Mouse (Mus musculus): Measurements from ENCODE around the gene Ppef2. TPM values are rescaled to one million over a fixed set of nuclear protein-coding genes. Genes with fewer than 3 reads are reported as not detected.
"Not testable (repeated sequence)": the region's sequence is repeated elsewhere in the genome, so short reads cannot be mapped to it uniquely, and the experiment has no call there.

The Ppef2 gene
- polyA plus RNA-seq, 1 experiment from 2014 or later, result 0.11 TPM

GRCm38 (mm10) chr5:92205184-92205583 is 50.9 kb downstream of the Ppef2 start:
- no peak overlapping the region for H3K4me3 ChIP-seq (replicated peaks; ENCODE audit: low read length)
- H3K9me3 ChIP-seq (ENCODE audit: control insufficient read depth, low read length), result no peaks in the 10 kb centered on the region
- no peak for ATAC-seq
- H3K4me2 ChIP-seq (ENCODE audit: low read length), result no peak overlapping the region
- H3K27ac ChIP-seq (ENCODE audit: low read length), result no peak overlapping the region
- no peaks in the 10 kb centered on the region for H3K27me3 ChIP-seq (replicated peaks; ENCODE audit: control insufficient read depth, insufficient read depth, low read length)
- 94% methylated on average over 7 of the region's 7 CpGs for WGBS
- peaks cover 19% of the 10 kb centered on the region for H3K36me3 ChIP-seq (ENCODE audit: control insufficient read depth, insufficient read depth)
- no peaks in the 10 kb centered on the region for H3K4me1 ChIP-seq (replicated peaks; ENCODE audit: control insufficient read depth, insufficient read depth, low read length)
- no peak overlapping the region for H3K9ac ChIP-seq (replicated peaks; ENCODE audit: low read depth, low read length)

GRCm38 (mm10) chr5:92204162-92205036 is 51.7 kb downstream of the Ppef2 start:
- H3K36me3 ChIP-seq (ENCODE audit: control insufficient read depth, insufficient read depth), result peaks cover 27% of the 10 kb centered on the region
- H3K27ac ChIP-seq (ENCODE audit: low read length), result no peak overlapping the region
- H3K27me3 ChIP-seq (replicated peaks; ENCODE audit: control insufficient read depth, insufficient read depth, low read length), result no peaks in the 10 kb centered on the region
- no peak overlapping the region for H3K4me2 ChIP-seq (ENCODE audit: low read length)
- H3K4me1 ChIP-seq (replicated peaks; ENCODE audit: control insufficient read depth, insufficient read depth, low read length), result no peaks in the 10 kb centered on the region
- H3K4me3 ChIP-seq (replicated peaks; ENCODE audit: low read length), result no peak overlapping the region
- no peak for ATAC-seq
- no peaks in the 10 kb centered on the region for H3K9me3 ChIP-seq (ENCODE audit: control insufficient read depth, low read length)
- 95% methylated on average over 6 of the region's 6 CpGs for WGBS
- H3K9ac ChIP-seq (replicated peaks; ENCODE audit: low read depth, low read length), result no peak overlapping the region

GRCm38 (mm10) chr5:92198266-92198665 is 57.8 kb downstream of the Ppef2 start:
- H3K27me3 ChIP-seq (replicated peaks; ENCODE audit: control insufficient read depth, insufficient read depth, low read length), result no peaks in the 10 kb centered on the region
- no peak for ATAC-seq
- peaks cover 31% of the 10 kb centered on the region for H3K36me3 ChIP-seq (ENCODE audit: control insufficient read depth, insufficient read depth)
- H3K27ac ChIP-seq (ENCODE audit: low read length), result no peak overlapping the region
- no peak overlapping the region for H3K4me2 ChIP-seq (ENCODE audit: low read length)
- H3K9ac ChIP-seq (replicated peaks; ENCODE audit: low read depth, low read length), result no peak overlapping the region
- H3K4me3 ChIP-seq (replicated peaks; ENCODE audit: low read length), result no peak overlapping the region
- no peaks in the 10 kb centered on the region for H3K9me3 ChIP-seq (ENCODE audit: control insufficient read depth, low read length)
- H3K4me1 ChIP-seq (replicated peaks; ENCODE audit: control insufficient read depth, insufficient read depth, low read length), result peaks cover 3% of the 10 kb centered on the region
- WGBS, result 83% methylated on average over 8 of the region's 8 CpGs

- Histone ChIP-seq H3K9ac (replicated peaks; ENCODE audit: low read depth, low read length) (no peak overlapping the region), H3K4me3 (replicated peaks; ENCODE audit: low read length) (no peak overlapping the region), H3K36me3 (ENCODE audit: control insufficient read depth, insufficient read depth) (peaks cover 39% of the 10 kb centered on the region), H3K27ac (ENCODE audit: low read length) (0 out of 2 replicates have a peak overlapping the region, but pooled peaks have one; percentile 23), H3K9me3 (ENCODE audit: control insufficient read depth, low read length) (no peaks in the 10 kb centered on the region), H3K4me2 (ENCODE audit: low read length) (no peak overlapping the region), H3K4me1 (replicated peaks; ENCODE audit: control insufficient read depth, insufficient read depth, low read length) (peaks cover 3% of the 10 kb centered on the region), H3K27me3 (replicated peaks; ENCODE audit: control insufficient read depth, insufficient read depth, low read length) (no peaks in the 10 kb centered on the region)
- ATAC-seq, result peak; percentile 66
- 75% methylated on average over 15 of the region's 15 CpGs for WGBS
Observed at GRCm38 (mm10) chr5:92196895-92197811, 58.9 kb downstream of the Ppef2 start.

GRCm38 (mm10) chr5:92195716-92196115 is 60.4 kb downstream of the Ppef2 start:
- H3K27ac ChIP-seq (ENCODE audit: low read length); H3K27me3 ChIP-seq (replicated peaks; ENCODE audit: control insufficient read depth, insufficient read depth, low read length); H3K4me3 ChIP-seq (replicated peaks; ENCODE audit: low read length); H3K4me2 ChIP-seq (ENCODE audit: low read length); H3K4me1 ChIP-seq (replicated peaks; ENCODE audit: control insufficient read depth, insufficient read depth, low read length); H3K9me3 ChIP-seq (ENCODE audit: control insufficient read depth, low read length); H3K9ac ChIP-seq (replicated peaks; ENCODE audit: low read depth, low read length): not testable (repeated sequence)
- ATAC-seq, result 0 out of 2 replicates have a peak, but pooled peaks have one; percentile 51
- H3K36me3 ChIP-seq (ENCODE audit: control insufficient read depth, insufficient read depth), result peaks cover 28% of the 10 kb centered on the region
- 46% methylated on average over 2 of the region's 2 CpGs for WGBS

- 99% methylated on average over 7 of the region's 7 CpGs for WGBS
- Histone ChIP-seq H3K4me2 (ENCODE audit: low read length) (no peak overlapping the region), H3K27me3 (replicated peaks; ENCODE audit: control insufficient read depth, insufficient read depth, low read length) (no peaks in the 10 kb centered on the region), H3K4me1 (replicated peaks; ENCODE audit: control insufficient read depth, insufficient read depth, low read length) (no peaks in the 10 kb centered on the region), H3K36me3 (ENCODE audit: control insufficient read depth, insufficient read depth) (peaks cover 33% of the 10 kb centered on the region), H3K9ac (replicated peaks; ENCODE audit: low read depth, low read length) (no peak overlapping the region), H3K4me3 (replicated peaks; ENCODE audit: low read length) (no peak overlapping the region), H3K27ac (ENCODE audit: low read length) (no peak overlapping the region), H3K9me3 (ENCODE audit: control insufficient read depth, low read length) (0 out of 2 replicates have a peak, but pooled peaks cover 3% of the 10 kb centered on the region)
- ATAC-seq, result no peak
Observed at GRCm38 (mm10) chr5:92188881-92189483, 67.1 kb downstream of the Ppef2 start.

- Histone ChIP-seq H3K4me1 (replicated peaks; ENCODE audit: control insufficient read depth, insufficient read depth, low read length) (no peaks in the 10 kb centered on the region), H3K4me3 (replicated peaks; ENCODE audit: low read length) (no peak overlapping the region), H3K27ac (ENCODE audit: low read length) (no peak overlapping the region), H3K4me2 (ENCODE audit: low read length) (no peak overlapping the region), H3K27me3 (replicated peaks; ENCODE audit: control insufficient read depth, insufficient read depth, low read length) (no peaks in the 10 kb centered on the region), H3K9ac (replicated peaks; ENCODE audit: low read depth, low read length) (no peak overlapping the region), H3K36me3 (ENCODE audit: control insufficient read depth, insufficient read depth) (peaks cover 29% of the 10 kb centered on the region), H3K9me3 (ENCODE audit: control insufficient read depth, low read length) (no peaks in the 10 kb centered on the region)
- 80% methylated on average over 8 of the region's 8 CpGs for WGBS
- no peak for ATAC-seq
Observed at GRCm38 (mm10) chr5:92183071-92183830, 72.8 kb downstream of the Ppef2 start.

Data from forebrain, embryonic 16.5 days (tissue).